Mouse (Mus musculus) lung, embryonic 14.5 days (tissue): ENCODE measurements around the gene Plscr2. TPM values are rescaled to one million over a fixed set of nuclear protein-coding genes. Genes with fewer than 3 reads are reported as not detected.

Experiments
- ATAC-seq: fragments of 200-750 bp; cut with Nextera tagmentation; 2 replicates; pipeline ENCODE4 v1.8.0; 2017; ENCODE audit warnings: mild to moderate bottlenecking, moderate TSS enrichment, moderate library complexity; ENCODE audit not compliant: insufficient read depth
- DNase-seq: peaks from one replicate; pipeline ENCODE4 v3.0.0-alpha.2; 2015
- H3K27ac ChIP-seq: fragments of 300-500 bp; sonication (generic); 2 replicates; pipeline ENCODE4 v1.5.1; 2014; ENCODE audit warnings: low read depth, mild to moderate bottlenecking, moderate library complexity
- H3K27me3 ChIP-seq: fragments of 300-500 bp; sonication (generic); 2 replicates; pipeline ENCODE4 v1.6.1; 2014; ENCODE audit warnings: low read length, control low read depth; ENCODE audit not compliant: insufficient read depth
- H3K36me3 ChIP-seq: fragments of 300-500 bp; sonication (generic); 2 replicates; pipeline ENCODE4 v1.6.1; 2014; ENCODE audit warnings: control low read depth; ENCODE audit not compliant: insufficient read depth
- H3K4me1 ChIP-seq: fragments of 300-500 bp; sonication (generic); 2 replicates; pipeline ENCODE4 v1.6.1; 2014; ENCODE audit warnings: antibody characterized with exemption, control low read depth; ENCODE audit not compliant: insufficient read depth
- H3K4me2 ChIP-seq: fragments of 300-500 bp; sonication (generic); 2 replicates; pipeline ENCODE4 v1.6.1; 2014; ENCODE audit warnings: mild to moderate bottlenecking
- H3K4me3 ChIP-seq: fragments of 300-500 bp; sonication (generic); 2 replicates; pipeline ENCODE4 v1.5.1; 2014; ENCODE audit warnings: low read depth, low read length
- H3K9ac ChIP-seq: fragments of 300-500 bp; sonication (generic); 2 replicates; pipeline ENCODE4 v1.6.1; 2014
- H3K9me3 ChIP-seq: fragments of 300-500 bp; sonication (generic); 2 replicates; pipeline ENCODE4 v1.6.1; 2016; ENCODE audit warnings: low read depth, low read length, control low read depth
- CTCF ChIP-seq: IDR thresholded peaks from 2 replicates; pipeline ENCODE4 v1.5.1; 2016; ENCODE audit warnings: antibody characterized with exemption, low read depth
- WGBS: fragments of 180-500 bp; shearing (Covaris S2); extraction: QIAGEN DNeasy Blood & Tissue Kit; methylation state at CpG from one replicate; pipeline ENCODE4 v1.1.7; 2014; 5-methylcytosine and 5-hydroxymethylcytosine counted together
- polyA plus RNA-seq: library from polyadenylated mRNA; unstranded; fragments of >200 nt; fragmentation: Nextera tagmentation; extraction: Ambion mirVana; gene quantifications from 2 replicates; pipeline ENCODE4 v1.2.1, GENCODE M21; 2014

Plscr2 gene
- 2.0 and 2.6 TPM in 2 replicates for polyA plus RNA-seq

DNA sequence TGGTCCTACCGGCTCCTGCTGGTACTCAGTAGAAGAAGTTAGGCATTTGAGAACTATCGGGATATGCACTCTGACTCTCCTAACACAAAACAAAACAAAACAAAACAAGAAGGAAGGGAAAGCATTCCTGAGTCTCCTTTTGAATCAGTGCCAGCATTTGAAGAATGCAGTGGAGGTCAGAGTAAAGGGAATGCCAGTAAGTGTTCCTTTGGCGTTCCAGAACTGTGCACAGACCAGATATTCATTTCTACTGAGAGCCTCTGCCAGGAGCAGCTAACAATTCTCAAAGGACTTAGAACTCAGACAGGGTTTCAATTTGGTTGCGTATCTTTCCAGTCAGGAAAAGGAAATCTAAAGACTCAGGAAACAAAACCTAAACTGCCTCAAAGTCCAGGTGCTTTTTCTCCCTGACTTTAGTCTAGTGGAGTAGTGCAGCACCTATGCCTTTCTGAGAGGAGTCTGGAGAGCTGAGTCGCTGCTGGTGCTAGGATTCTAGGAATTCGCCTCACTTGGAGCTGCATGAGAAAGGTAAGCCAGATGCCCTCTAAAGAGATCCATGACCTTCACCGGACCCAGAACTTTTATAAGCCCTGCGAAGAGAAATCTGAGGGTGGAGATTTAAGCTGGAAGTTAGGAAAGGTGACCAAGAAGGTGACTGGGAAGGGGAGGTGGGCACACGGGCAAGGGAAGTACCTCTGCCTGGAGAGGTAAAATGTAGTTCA lies at the start of gene Plscr2:
Plscr2 (plus strand) TSS at position 117 of the 722 bp plus-strand sequence.
- peak; percentile 76 for DNase-seq
- peaks cover 10% of the 10 kb centered on the region; the same call in 1 of the 2 replicates for H3K4me1 ChIP-seq

DNA sequence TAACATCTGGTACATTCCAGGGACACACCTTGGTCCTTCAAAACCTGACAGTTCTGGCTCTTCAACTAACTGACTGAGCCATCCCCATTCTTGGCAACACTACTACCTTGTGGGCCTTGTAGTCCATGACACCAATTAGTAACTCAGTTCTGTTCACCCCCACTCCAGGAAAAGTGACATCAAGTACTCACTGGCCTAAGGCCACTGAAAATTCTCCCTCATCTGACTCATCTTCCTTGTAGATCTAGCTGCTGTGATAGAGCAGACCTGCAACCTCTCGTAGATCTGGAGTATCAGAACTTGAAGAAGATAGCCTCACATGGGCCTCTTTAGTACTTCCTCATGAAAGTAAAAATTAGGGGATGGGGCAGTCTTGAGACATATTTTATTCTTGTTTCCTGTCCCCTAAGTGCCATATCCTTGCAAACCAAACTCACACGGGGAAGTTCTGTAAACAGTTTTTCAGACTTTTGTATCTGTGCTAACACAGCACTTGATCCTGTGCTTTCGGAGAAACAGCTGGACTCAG lies 49.2 kb upstream of the Plscr2 start:
- Histone ChIP-seq H3K4me1 (no peaks in the 10 kb centered on the region), H3K9ac (no peak overlapping the region), H3K27me3 (no peaks in the 10 kb centered on the region), H3K4me2 (no peak overlapping the region), H3K4me3 (no peak overlapping the region), H3K27ac (no peak overlapping the region), H3K36me3 (no peaks in the 10 kb centered on the region), H3K9me3 (no peaks in the 10 kb centered on the region)
- DNase-seq (no peak), ATAC-seq (no peak)
- WGBS, result 53% methylated on average over 3 of the region's 3 CpGs
- TF ChIP-seq CTCF, result no peak

More for the DNA sequence above, at the start of gene Plscr2:
- H3K4me2 ChIP-seq, result no peak within 1 kb of the TSS; the same call in 1 of the 2 replicates
- ATAC-seq, result peak; percentile 64; the same call in 1 of the 2 replicates
- no peak within 1 kb of the TSS for H3K4me3 ChIP-seq
- H3K9me3 ChIP-seq, result no peaks in the 10 kb centered on the region
- peaks cover 3% of the 10 kb centered on the region; the same call in 1 of the 2 replicates for H3K36me3 ChIP-seq
- no peak within 1 kb of the TSS for H3K9ac ChIP-seq
- TF ChIP-seq CTCF, result no peak
- 52% methylated on average over 9 of the region's 9 CpGs for WGBS
- no peaks in the 10 kb centered on the region for H3K27me3 ChIP-seq
- peak within 1 kb of the TSS; percentile 61; the same call in 1 of the 2 replicates for H3K27ac ChIP-seq

GRCm38 (mm10) chr9:92226795-92227194 lies 48.6 kb upstream of the Plscr2 start:
- H3K9ac ChIP-seq, result no peak overlapping the region
- WGBS, result 76% methylated on average over 3 of the region's 3 CpGs
- ATAC-seq (no peak), DNase-seq (no peak)
- H3K4me2 ChIP-seq, result no peak overlapping the region
- no peaks in the 10 kb centered on the region for H3K27me3 ChIP-seq
- H3K4me1 ChIP-seq, result no peaks in the 10 kb centered on the region
- no peaks in the 10 kb centered on the region for H3K36me3 ChIP-seq
- no peak for TF ChIP-seq CTCF
- no peak overlapping the region for H3K27ac ChIP-seq
- H3K4me3 ChIP-seq, result no peak overlapping the region
- H3K9me3 ChIP-seq, result no peaks in the 10 kb centered on the region

- H3K4me2 ChIP-seq, result no peak overlapping the region
- no peaks in the 10 kb centered on the region for H3K36me3 ChIP-seq
- DNase-seq (no peak), ATAC-seq (no peak)
- H3K27me3 ChIP-seq, result no peaks in the 10 kb centered on the region
- no peak overlapping the region for H3K27ac ChIP-seq
- H3K4me3 ChIP-seq, result no peak overlapping the region
- no peak for TF ChIP-seq CTCF
- H3K4me1 ChIP-seq, result no peaks in the 10 kb centered on the region
- 73% methylated on average over 16 of the region's 16 CpGs for WGBS
- no peaks in the 10 kb centered on the region for H3K9me3 ChIP-seq
- H3K9ac ChIP-seq, result no peak overlapping the region
Observed at GRCm38 (mm10) chr9:92228867-92229832, 46.3 kb upstream of the Plscr2 start.

DNA sequence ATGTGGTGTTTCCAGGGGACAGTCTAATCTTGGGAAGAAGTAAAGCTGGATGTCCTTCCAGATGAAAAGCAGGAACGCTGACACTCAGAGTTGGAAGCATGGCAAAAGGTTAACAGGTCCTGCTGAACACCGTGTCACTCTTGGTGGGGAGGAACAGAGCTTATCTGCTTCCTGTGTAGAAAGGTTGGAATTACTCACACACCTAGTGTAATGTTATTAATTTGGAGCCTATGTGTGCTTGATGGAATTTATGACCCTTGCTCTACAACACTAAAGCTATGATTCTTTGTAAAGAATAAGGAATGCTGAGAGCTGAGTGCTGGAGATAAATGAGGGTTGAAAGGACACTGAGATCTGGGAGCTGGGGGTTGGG lies 45.6 kb upstream of the Plscr2 start:
- H3K36me3 ChIP-seq, result no peaks in the 10 kb centered on the region

GRCm38 (mm10) chr9:92234901-92235458 lies 40.4 kb upstream of the Plscr2 start:
- WGBS, result 70% methylated on average over 11 of the region's 11 CpGs
- DNase-seq (no peak), ATAC-seq (no peak)
- no peak overlapping the region for H3K4me2 ChIP-seq
- no peaks in the 10 kb centered on the region for H3K27me3 ChIP-seq
- no peaks in the 10 kb centered on the region for H3K4me1 ChIP-seq
- H3K9me3 ChIP-seq, result no peaks in the 10 kb centered on the region
- no peaks in the 10 kb centered on the region for H3K36me3 ChIP-seq
- H3K27ac ChIP-seq, result no peak overlapping the region
- H3K4me3 ChIP-seq, result no peak overlapping the region
- TF ChIP-seq CTCF, result no peak
- no peak overlapping the region for H3K9ac ChIP-seq

More for the DNA sequence above, 45.6 kb upstream of the Plscr2 start:
- H3K9ac ChIP-seq, result no peak overlapping the region
- no peak for TF ChIP-seq CTCF
- H3K4me3 ChIP-seq, result no peak overlapping the region
- no peak overlapping the region for H3K27ac ChIP-seq
- H3K27me3 ChIP-seq, result no peaks in the 10 kb centered on the region
- WGBS, result 37% methylated on average over 2 of the region's 2 CpGs
- ATAC-seq, result no peak; the same call in 1 of the 2 replicates
- DNase-seq, result no peak
- H3K4me2 ChIP-seq, result no peak overlapping the region
- no peaks in the 10 kb centered on the region for H3K9me3 ChIP-seq
- H3K4me1 ChIP-seq, result no peaks in the 10 kb centered on the region
